Mouse (Mus musculus) stomach, postnatal 0 days (tissue): ENCODE measurements around the gene Parp16. TPM values are rescaled to one million over a fixed set of nuclear protein-coding genes. Genes with fewer than 3 reads are reported as not detected.

Experiments
- ATAC-seq: fragments of 200-750 bp; cut with Nextera tagmentation; 2 replicates; pipeline ENCODE4 v1.8.0; 2017; ENCODE audit not compliant: low FRiP score, low TSS enrichment
- DNase-seq: peaks from one replicate; pipeline ENCODE4 v3.0.0-alpha.2; 2016; ENCODE audit warnings: low spot score
- H3K27ac ChIP-seq: fragments of 300-500 bp; sonication (generic); replicated peaks from 2 replicates; pipeline ENCODE4 v1.5.1; 2014; ENCODE audit warnings: mild to moderate bottlenecking, control low read depth
- H3K27me3 ChIP-seq: fragments of 300-500 bp; sonication (generic); 2 replicates; pipeline ENCODE4 v1.6.1; 2014; ENCODE audit warnings: low read length; ENCODE audit not compliant: control insufficient read depth, insufficient read depth
- H3K36me3 ChIP-seq: fragments of 300-500 bp; sonication (generic); 2 replicates; pipeline ENCODE4 v1.6.1; 2014; ENCODE audit warnings: low read length, mixed read lengths; ENCODE audit not compliant: control insufficient read depth, insufficient read depth
- H3K4me1 ChIP-seq: fragments of 300-500 bp; sonication (generic); replicated peaks from 2 replicates; pipeline ENCODE4 v1.6.1; 2014; ENCODE audit warnings: antibody characterized with exemption; ENCODE audit not compliant: control insufficient read depth, insufficient read depth
- H3K4me2 ChIP-seq: fragments of 300-500 bp; sonication (generic); replicated peaks from 2 replicates; pipeline ENCODE4 v1.6.1; 2014; ENCODE audit warnings: low read depth, mild to moderate bottlenecking, control low read depth, moderate library complexity
- H3K4me3 ChIP-seq: fragments of 300-500 bp; sonication (generic); 2 replicates; pipeline ENCODE4 v1.5.1; 2014; ENCODE audit warnings: low read depth, low read length, control low read depth
- H3K9ac ChIP-seq: fragments of 300-500 bp; sonication (generic); 2 replicates; pipeline ENCODE4 v1.6.1; 2014; ENCODE audit warnings: mild to moderate bottlenecking, low read length, control low read depth, mixed read lengths
- H3K9me3 ChIP-seq: fragments of 300-500 bp; sonication (generic); 2 replicates; pipeline ENCODE4 v1.6.1; 2016; ENCODE audit warnings: low read length; ENCODE audit not compliant: control insufficient read depth
- CTCF ChIP-seq: IDR thresholded peaks from 2 replicates; pipeline ENCODE4 v1.5.1; 2016; ENCODE audit warnings: antibody characterized with exemption, low read depth, mild to moderate bottlenecking, moderate library complexity
- EP300 ChIP-seq: optimal IDR thresholded peaks from 2 replicates; pipeline ENCODE3; 2016; ENCODE audit warnings: antibody characterized with exemption
- WGBS: fragments of 180-500 bp; shearing (Covaris S2); extraction: QIAGEN DNeasy Blood & Tissue Kit; methylation state at CpG from one replicate; pipeline ENCODE4 v1.1.7; 2014; 5-methylcytosine and 5-hydroxymethylcytosine counted together
- polyA plus RNA-seq: library from polyadenylated mRNA; unstranded; fragments of >200 nt; fragmentation: Nextera tagmentation; extraction: Ambion mirVana; gene quantifications from 2 replicates; pipeline ENCODE4 v1.2.1, GENCODE M21; 2015

Gene Parp16
- polyA plus RNA-seq, 1 experiment from 2014 or later = 5.0 TPM

GRCm38 (mm10) chr9:65175939-65176871, 18.9 kb upstream of the Parp16 start:
- ATAC-seq (no peak), DNase-seq (no peak)
- TF ChIP-seq EP300 (no peak), CTCF (peak; percentile 45)
- no peaks in the 10 kb centered on the region for H3K27me3 ChIP-seq
- no peak overlapping the region for H3K4me3 ChIP-seq
- H3K4me1 ChIP-seq = no peaks in the 10 kb centered on the region
- no peaks in the 10 kb centered on the region for H3K9me3 ChIP-seq
- H3K27ac ChIP-seq = no peak overlapping the region
- WGBS = 41% methylated on average over 9 of the region's 9 CpGs
- no peak overlapping the region for H3K4me2 ChIP-seq
- no peaks in the 10 kb centered on the region for H3K36me3 ChIP-seq
- no peak overlapping the region for H3K9ac ChIP-seq

- Histone ChIP-seq H3K27ac (no peak overlapping the region), H3K4me1 (no peaks in the 10 kb centered on the region), H3K9me3 (no peaks in the 10 kb centered on the region), H3K4me3 (no peak overlapping the region), H3K27me3 (no peaks in the 10 kb centered on the region), H3K9ac (no peak overlapping the region), H3K36me3 (no peaks in the 10 kb centered on the region), H3K4me2 (no peak overlapping the region)
- 81% methylated on average over 3 of the region's 3 CpGs for WGBS
- TF ChIP-seq CTCF (no peak), EP300 (no peak)
- ATAC-seq = no peak
- DNase-seq = no peak
Observed at GRCm38 (mm10) chr9:65177497-65177896, 17.7 kb upstream of the Parp16 start.

GRCm38 (mm10) chr9:65177912-65178311, 17.2 kb upstream of the Parp16 start:
- no peak overlapping the region for H3K9ac ChIP-seq
- H3K4me2 ChIP-seq = no peak overlapping the region
- DNase-seq (no peak), ATAC-seq (no peak)
- H3K4me1 ChIP-seq = no peaks in the 10 kb centered on the region
- no peak for TF ChIP-seq EP300
- no peak for TF ChIP-seq CTCF
- H3K9me3 ChIP-seq = no peaks in the 10 kb centered on the region
- no peak overlapping the region for H3K4me3 ChIP-seq
- 75% methylated on average over 10 of the region's 10 CpGs for WGBS
- H3K27ac ChIP-seq = no peak overlapping the region
- no peaks in the 10 kb centered on the region for H3K36me3 ChIP-seq
- H3K27me3 ChIP-seq = no peaks in the 10 kb centered on the region

GRCm38 (mm10) chr9:65178336-65179213, 16.6 kb upstream of the Parp16 start:
- H3K36me3 ChIP-seq = no peaks in the 10 kb centered on the region
- DNase-seq (peak; percentile 45), ATAC-seq (peak; percentile 48; the same call in 1 of the 2 replicates)
- H3K27ac ChIP-seq = no peak overlapping the region
- no peak overlapping the region for H3K9ac ChIP-seq
- 19% methylated on average over 22 of the region's 22 CpGs for WGBS
- H3K9me3 ChIP-seq = no peaks in the 10 kb centered on the region
- H3K4me3 ChIP-seq = 0 out of 2 replicates have a peak overlapping the region, but pooled peaks have one; percentile 10
- TF ChIP-seq CTCF (no peak), EP300 (no peak)
- no peaks in the 10 kb centered on the region for H3K27me3 ChIP-seq
- peak overlapping the region; percentile 42 for H3K4me2 ChIP-seq
- H3K4me1 ChIP-seq = no peaks in the 10 kb centered on the region

- Histone ChIP-seq H3K4me2 (0 out of 2 replicates have a peak overlapping the region, but pooled peaks have one; percentile 5), H3K4me1 (no peaks in the 10 kb centered on the region), H3K27ac (no peak overlapping the region), H3K9ac (no peak overlapping the region), H3K9me3 (no peaks in the 10 kb centered on the region), H3K36me3 (no peaks in the 10 kb centered on the region), H3K4me3 (no peak overlapping the region), H3K27me3 (no peaks in the 10 kb centered on the region)
- ATAC-seq (no peak), DNase-seq (no peak)
- no peak for TF ChIP-seq CTCF
- TF ChIP-seq EP300 = no peak
- WGBS = 37% methylated on average over 17 of the region's 17 CpGs
Observed at GRCm38 (mm10) chr9:65179817-65180624, 15.1 kb upstream of the Parp16 start.
